Mouse (Mus musculus): ENCODE measurements at regions not wholly inside any gene's neighbourhood (a gene's known extent, or its start where the extent isn't known, plus 50 kb on each side); places are given as distances from the start of the nearest gene placed in this dataset.
A peak's percentile ranks its signal among the peaks of the same experiment; 100 is the strongest.

DNA sequence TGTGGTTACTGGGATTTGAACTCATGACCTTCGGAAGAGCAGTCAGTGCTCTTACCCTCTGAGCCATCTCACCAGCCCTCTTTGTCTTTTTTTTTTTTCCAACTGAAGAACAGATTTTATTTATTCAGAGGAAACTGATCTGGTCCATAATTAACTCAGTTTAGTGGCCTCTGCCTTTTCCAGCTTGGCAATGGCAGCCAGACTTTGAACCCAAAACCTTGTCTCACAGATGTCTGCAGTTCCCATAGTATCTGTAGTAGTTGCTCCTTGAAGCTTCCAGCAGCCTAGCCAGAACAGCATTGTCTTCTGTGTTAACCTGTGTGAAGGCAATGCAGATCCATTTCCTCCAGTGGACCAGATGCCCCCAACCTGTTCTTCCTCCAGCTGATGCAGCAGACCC is 64.2 kb upstream of the Daam1 start:
- no peak for ATAC-seq (ENCODE audit: low read depth)
- Histone ChIP-seq H3K36me3 (no peaks in the 10 kb centered on the region), H3K9me3 (no peaks in the 10 kb centered on the region), H3K4me3 (no peak overlapping the region), H3K27me3 (no peaks in the 10 kb centered on the region), H3K4me1 (replicated peaks) (0 out of 2 replicates have a peak, but pooled peaks cover 5% of the 10 kb centered on the region), H3K27ac (replicated peaks) (no peak overlapping the region), H3K9ac (no peak overlapping the region), H3K4me2 (no peak overlapping the region)
- WGBS = 98% methylated on average over 1 of the region's 1 CpGs

DNA sequence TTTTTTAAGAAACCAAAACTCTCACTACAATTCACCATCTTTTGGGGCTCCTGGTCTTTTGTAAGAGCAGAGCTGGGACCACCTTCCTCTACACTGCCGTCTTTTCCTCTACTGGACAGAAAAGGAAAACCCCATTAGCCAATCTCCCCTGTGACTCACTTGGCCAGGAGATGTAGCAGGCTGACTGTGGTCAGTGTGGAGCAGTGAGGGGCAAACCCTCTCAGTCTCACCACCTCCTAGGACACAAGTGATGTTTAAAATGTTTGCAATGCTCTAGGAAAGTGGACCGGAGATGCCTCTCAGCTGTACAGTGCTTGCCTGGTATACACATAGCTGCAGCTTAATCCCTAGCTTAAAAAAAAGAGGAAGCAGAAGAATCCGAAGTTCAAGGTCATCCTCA is 63.0 kb upstream of the Daam1 start:
- 0 out of 2 replicates have a peak, but pooled peaks cover 5% of the 10 kb centered on the region for H3K4me1 ChIP-seq (replicated peaks)
- no peak for ATAC-seq (ENCODE audit: low read depth)
- H3K9ac ChIP-seq = no peak overlapping the region
- 40% methylated on average over 3 of the region's 3 CpGs for WGBS
- H3K27ac ChIP-seq (replicated peaks) = no peak overlapping the region
- H3K4me2 ChIP-seq = no peak overlapping the region
- H3K27me3 ChIP-seq = no peaks in the 10 kb centered on the region
- no peaks in the 10 kb centered on the region for H3K9me3 ChIP-seq
- no peaks in the 10 kb centered on the region for H3K36me3 ChIP-seq
- no peak overlapping the region for H3K4me3 ChIP-seq

DNA sequence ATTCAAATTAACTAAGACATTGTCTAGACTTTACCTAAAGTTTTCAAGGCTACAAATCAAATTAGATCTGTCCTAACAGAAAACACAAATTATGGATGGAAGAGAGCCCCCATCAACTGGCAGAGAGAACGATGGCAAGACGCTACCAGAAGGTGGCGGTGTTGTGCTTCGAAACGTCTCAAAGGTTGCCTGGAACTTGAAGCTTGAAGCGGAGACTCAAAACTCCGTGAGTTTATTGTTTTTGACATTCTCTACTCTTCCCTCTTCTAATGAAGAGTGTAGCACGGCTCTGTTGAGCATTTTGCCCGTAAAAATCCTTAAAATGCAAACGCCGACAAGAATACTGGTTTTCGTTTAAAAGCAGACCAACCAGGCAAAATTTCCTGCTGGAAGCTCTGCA is 62.4 kb upstream of the Daam1 start:
- Histone ChIP-seq H3K27me3 (no peaks in the 10 kb centered on the region), H3K36me3 (no peaks in the 10 kb centered on the region), H3K9me3 (no peaks in the 10 kb centered on the region), H3K4me3 (peak overlapping the region; percentile 14; the same call in 1 of the 2 replicates), H3K9ac (0 out of 2 replicates have a peak overlapping the region, but pooled peaks have one; percentile 55), H3K27ac (replicated peaks) (no peak overlapping the region), H3K4me2 (peak overlapping the region; percentile 49), H3K4me1 (replicated peaks) (0 out of 2 replicates have a peak, but pooled peaks cover 5% of the 10 kb centered on the region)
- 6% methylated on average over 12 of the region's 12 CpGs for WGBS
- peak; percentile 19; the same call in 1 of the 2 replicates for ATAC-seq (ENCODE audit: low read depth)

DNA sequence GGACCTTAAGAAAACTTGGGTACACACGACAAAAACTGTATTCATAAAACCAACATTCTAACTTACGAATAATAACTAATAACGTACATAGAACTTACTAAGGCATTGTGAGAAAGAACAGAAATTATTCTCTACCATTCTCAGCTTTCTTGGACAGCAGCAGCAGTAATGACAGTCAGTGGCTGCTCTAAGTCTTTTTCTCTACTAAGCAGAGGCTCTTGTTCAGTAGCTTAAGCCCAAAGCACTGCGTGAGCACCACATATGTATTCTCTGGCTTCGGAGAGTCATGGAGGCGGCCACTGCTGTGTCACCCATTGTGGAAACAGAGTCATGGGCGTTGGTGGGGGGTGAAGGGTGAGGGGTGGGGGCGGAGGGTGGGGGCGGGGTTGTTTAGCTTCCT is 62.0 kb upstream of the Daam1 start:
- H3K36me3 ChIP-seq = no peaks in the 10 kb centered on the region
- H3K9me3 ChIP-seq = no peaks in the 10 kb centered on the region
- 0 out of 2 replicates have a peak overlapping the region, but pooled peaks have one; percentile 55 for H3K9ac ChIP-seq
- 27% methylated on average over 9 of the region's 9 CpGs for WGBS
- H3K4me1 ChIP-seq (replicated peaks) = 0 out of 2 replicates have a peak, but pooled peaks cover 5% of the 10 kb centered on the region
- H3K4me2 ChIP-seq = peak overlapping the region; percentile 49
- peak; percentile 32; the same call in 1 of the 2 replicates for ATAC-seq (ENCODE audit: low read depth)
- peak overlapping the region; percentile 14; the same call in 1 of the 2 replicates for H3K4me3 ChIP-seq
- no peak overlapping the region for H3K27ac ChIP-seq (replicated peaks)
- H3K27me3 ChIP-seq = no peaks in the 10 kb centered on the region

DNA sequence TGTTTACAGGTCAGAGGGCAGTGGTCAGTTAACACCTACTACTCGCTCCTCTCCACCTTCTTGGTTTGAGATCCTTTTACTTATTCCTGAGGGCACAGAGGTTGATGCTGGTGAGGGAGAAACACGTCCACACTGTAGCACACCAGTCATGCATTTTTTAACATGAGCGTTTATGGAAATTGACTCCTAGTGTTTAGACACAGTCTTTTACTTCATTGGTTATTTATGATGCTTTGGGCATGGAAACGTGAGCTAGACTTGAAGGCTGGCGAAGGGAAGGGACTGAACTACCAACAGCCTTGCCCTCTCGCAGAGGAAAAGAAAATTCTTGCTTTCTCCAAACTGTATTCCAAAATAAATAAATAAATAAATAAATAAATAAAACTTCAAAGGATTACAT is 61.6 kb upstream of the Daam1 start:
- WGBS = 44% methylated on average over 6 of the region's 6 CpGs
- H3K36me3 ChIP-seq = no peaks in the 10 kb centered on the region
- 0 out of 2 replicates have a peak, but pooled peaks cover 5% of the 10 kb centered on the region for H3K4me1 ChIP-seq (replicated peaks)

DNA sequence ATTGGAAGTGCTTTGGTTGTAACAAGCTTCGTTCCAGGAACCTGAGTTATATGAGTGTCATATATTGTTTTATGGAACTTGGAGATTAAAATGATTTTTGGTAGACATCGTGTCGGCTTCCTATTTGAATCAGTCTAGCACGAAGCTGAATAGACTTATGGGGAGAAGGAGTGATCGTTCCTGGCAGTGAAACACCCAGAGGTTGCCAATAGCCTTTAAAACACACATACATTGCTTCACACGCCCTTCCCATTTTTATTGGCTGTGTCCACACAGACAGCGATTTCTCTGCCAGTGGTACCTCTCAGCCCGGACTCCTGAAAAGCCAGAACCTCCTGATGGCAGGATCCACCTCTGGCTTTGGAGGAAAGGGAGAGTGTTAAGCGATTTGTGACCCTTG is 57.0 kb upstream of the Daam1 start:
- Histone ChIP-seq H3K27me3 (no peaks in the 10 kb centered on the region), H3K4me3 (no peak overlapping the region), H3K9me3 (no peaks in the 10 kb centered on the region), H3K36me3 (no peaks in the 10 kb centered on the region), H3K4me2 (no peak overlapping the region), H3K9ac (no peak overlapping the region), H3K4me1 (replicated peaks) (peaks cover 10% of the 10 kb centered on the region), H3K27ac (replicated peaks) (no peak overlapping the region)
- no peak for ATAC-seq (ENCODE audit: low read depth)
- WGBS = 85% methylated on average over 9 of the region's 9 CpGs

More for the DNA sequence above, 61.6 kb upstream of the Daam1 start:
- H3K27me3 ChIP-seq = no peaks in the 10 kb centered on the region
- no peak overlapping the region for H3K4me3 ChIP-seq
- no peaks in the 10 kb centered on the region for H3K9me3 ChIP-seq
- ATAC-seq (ENCODE audit: low read depth) = peak; percentile 27; the same call in 1 of the 2 replicates
- peak overlapping the region; percentile 49 for H3K4me2 ChIP-seq
- H3K27ac ChIP-seq (replicated peaks) = no peak overlapping the region
- H3K9ac ChIP-seq = no peak overlapping the region

DNA sequence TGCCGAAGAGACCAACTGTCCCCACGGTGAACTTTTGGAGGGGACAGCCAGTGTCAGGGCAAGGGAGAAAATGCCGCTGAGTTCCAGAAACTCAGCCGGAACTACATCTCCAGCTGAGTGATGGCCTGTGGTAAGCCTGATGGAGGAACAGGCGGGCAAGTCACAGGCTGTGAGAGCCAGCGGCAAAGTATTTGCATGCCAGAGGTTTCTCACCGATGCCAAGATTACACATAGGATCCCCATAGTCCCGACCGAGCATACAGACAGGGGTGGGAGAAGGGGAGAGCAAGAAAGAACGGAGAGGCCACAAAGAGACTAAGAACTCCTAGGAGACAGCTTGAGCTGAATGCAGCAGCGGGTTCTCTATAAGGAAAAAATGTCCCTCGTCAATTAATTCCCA is 55.8 kb upstream of the Daam1 start:
- H3K27me3 ChIP-seq = no peaks in the 10 kb centered on the region
- no peaks in the 10 kb centered on the region for H3K36me3 ChIP-seq
- H3K4me3 ChIP-seq = no peak overlapping the region
- no peak overlapping the region for H3K4me2 ChIP-seq
- peaks cover 9% of the 10 kb centered on the region for H3K4me1 ChIP-seq (replicated peaks)
- ATAC-seq (ENCODE audit: low read depth) = no peak
- 66% methylated on average over 12 of the region's 12 CpGs for WGBS
- H3K27ac ChIP-seq (replicated peaks) = no peak overlapping the region
- no peaks in the 10 kb centered on the region for H3K9me3 ChIP-seq
- H3K9ac ChIP-seq = no peak overlapping the region

DNA sequence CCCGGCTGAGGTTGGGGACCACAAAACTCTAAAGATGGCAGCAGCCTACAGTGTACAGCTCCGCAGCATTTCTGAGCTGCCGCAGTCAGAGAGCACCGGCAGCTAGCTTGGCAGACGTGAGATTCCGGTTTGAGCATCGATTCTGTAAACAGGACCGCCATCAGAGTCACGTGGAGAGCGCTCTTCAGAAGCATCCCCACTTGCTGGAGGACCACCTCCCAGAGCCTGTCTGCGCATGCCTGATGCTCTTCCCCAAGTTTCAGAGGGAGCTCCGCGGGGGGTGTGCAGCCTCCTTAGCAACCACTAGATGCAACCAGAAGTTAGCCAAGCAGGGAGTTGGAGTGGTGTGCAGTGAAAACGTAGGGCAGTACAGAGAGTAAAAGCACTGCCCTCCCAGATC is 52.7 kb upstream of the Daam1 start:
- H3K9me3 ChIP-seq = no peaks in the 10 kb centered on the region
- peak; percentile 27; the same call in 1 of the 2 replicates for ATAC-seq (ENCODE audit: low read depth)
- H3K27ac ChIP-seq (replicated peaks) = no peak overlapping the region
- H3K4me2 ChIP-seq = peak overlapping the region; percentile 35
- no peaks in the 10 kb centered on the region for H3K27me3 ChIP-seq
- 37% methylated on average over 14 of the region's 14 CpGs for WGBS
- no peak overlapping the region for H3K4me3 ChIP-seq
- H3K9ac ChIP-seq = no peak overlapping the region
- H3K4me1 ChIP-seq (replicated peaks) = peaks cover 9% of the 10 kb centered on the region
- no peaks in the 10 kb centered on the region for H3K36me3 ChIP-seq

DNA sequence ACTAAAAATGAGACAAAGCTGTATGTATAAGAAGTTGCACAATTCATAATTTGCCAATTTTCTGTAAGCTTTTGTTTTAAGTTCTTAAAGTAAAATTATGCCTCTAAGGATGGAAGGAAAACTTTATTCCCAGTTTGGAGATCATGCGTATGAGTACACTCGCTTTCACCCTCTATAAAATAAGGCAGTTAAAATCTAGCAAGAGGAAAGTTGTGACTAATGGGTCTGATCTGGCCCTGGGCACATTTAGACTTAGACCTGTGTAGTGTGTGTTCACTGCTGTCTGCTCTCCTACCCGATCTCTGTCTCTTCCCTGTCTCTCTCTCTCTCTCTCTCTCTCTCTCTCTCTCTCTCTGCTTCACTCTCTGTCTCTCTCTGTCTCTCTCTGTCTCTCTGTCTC is 51.9 kb upstream of the Daam1 start:
- Histone ChIP-seq H3K9me3 (no peaks in the 10 kb centered on the region), H3K4me3 (no peak overlapping the region), H3K4me2 (no peak overlapping the region), H3K36me3 (no peaks in the 10 kb centered on the region), H3K27ac (replicated peaks) (no peak overlapping the region), H3K9ac (no peak overlapping the region), H3K27me3 (no peaks in the 10 kb centered on the region), H3K4me1 (replicated peaks) (peaks cover 9% of the 10 kb centered on the region)
- 85% methylated on average over 3 of the region's 3 CpGs for WGBS
- ATAC-seq (ENCODE audit: low read depth) = no peak

DNA sequence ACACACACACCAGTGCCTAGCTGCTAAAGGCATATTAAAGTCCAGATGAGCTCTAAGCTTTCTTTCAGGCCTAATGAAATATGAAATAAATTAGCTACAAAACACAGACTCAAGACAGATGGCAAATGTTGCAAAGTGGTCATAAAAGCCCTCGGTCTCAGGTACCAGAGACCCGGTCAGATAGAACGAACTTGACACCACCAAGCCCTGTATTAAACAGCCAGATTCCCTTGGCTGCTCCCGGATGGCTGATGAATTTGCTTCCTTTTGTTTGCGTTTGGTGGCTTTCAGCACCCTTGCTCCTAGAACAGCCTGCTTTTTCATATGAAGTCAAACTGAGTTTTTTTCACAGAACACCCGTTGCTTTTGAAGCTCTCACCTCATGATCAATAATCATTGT is 51.5 kb upstream of the Daam1 start:
- WGBS = 41% methylated on average over 6 of the region's 6 CpGs
- no peak overlapping the region for H3K27ac ChIP-seq (replicated peaks)
- no peak overlapping the region for H3K9ac ChIP-seq
- H3K27me3 ChIP-seq = no peaks in the 10 kb centered on the region
- no peaks in the 10 kb centered on the region for H3K9me3 ChIP-seq
- no peak for ATAC-seq (ENCODE audit: low read depth)
- H3K36me3 ChIP-seq = no peaks in the 10 kb centered on the region
- H3K4me1 ChIP-seq (replicated peaks) = peaks cover 9% of the 10 kb centered on the region
- no peak overlapping the region for H3K4me3 ChIP-seq
- no peak overlapping the region for H3K4me2 ChIP-seq

Data from neural tube, embryonic 13.5 days (tissue).